Mouse (Mus musculus) brown adipose tissue, adult 24 weeks (tissue): ENCODE measurements around the gene Prr23a3. TPM values are rescaled to one million over a fixed set of nuclear protein-coding genes. Genes with fewer than 3 reads are reported as not detected.

ENCODE experiments used
- H3K27ac ChIP-seq: fragments of 200-500 bp; replicated peaks from 2 replicates; pipeline ENCODE4 v1.5.1; 2012; ENCODE audit warnings: low read depth, mild to moderate bottlenecking, low read length
- H3K4me1 ChIP-seq: fragments of 200-500 bp; 2 replicates; pipeline ENCODE4 v1.6.1; 2012; ENCODE audit warnings: low read length, mixed read lengths; ENCODE audit not compliant: control insufficient read depth, insufficient read depth, insufficient read length
- H3K4me3 ChIP-seq: fragments of 200-500 bp; 2 replicates; pipeline ENCODE4 v1.5.1; 2012; ENCODE audit warnings: low read depth, mild to moderate bottlenecking, low read length, moderate library complexity; ENCODE audit not compliant: insufficient read depth
- polyA plus RNA-seq: library from polyadenylated mRNA; stranded (reverse); fragments of >200 nt; gene quantifications from 2 replicates; pipeline ENCODE4 v1.2.4, GENCODE M21; 2012; ENCODE audit not compliant: missing spikeins, insufficient read depth, insufficient read length

Prr23a3 gene
- not detected in 2 replicates for polyA plus RNA-seq

DNA sequence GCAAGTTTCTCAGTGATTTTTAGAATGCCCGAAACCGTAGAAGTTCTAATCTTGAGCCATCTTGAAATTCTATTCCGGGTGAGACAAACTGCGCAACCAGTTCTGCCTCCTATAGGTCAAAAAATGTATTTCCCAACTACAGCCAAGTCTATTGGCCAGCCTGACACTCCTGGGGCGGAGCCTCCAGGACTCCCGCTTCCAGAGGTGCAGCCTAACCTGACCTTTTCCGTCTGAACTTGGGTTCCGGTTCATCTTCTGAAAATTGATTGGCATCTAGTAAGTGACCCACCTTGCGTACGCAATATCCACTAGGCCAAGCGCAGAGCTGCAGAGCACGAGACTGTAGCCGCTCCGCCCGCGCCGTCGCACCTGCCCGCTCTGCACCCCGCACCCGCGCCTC, at the start of gene Prr23a3:
Gene Prr23a3, plus strand, starts transcription at position 197 of the 400 bp plus-strand sequence.
- Histone ChIP-seq H3K27ac (no peak within 1 kb of the TSS), H3K4me1 (no peaks in the 10 kb centered on the region), H3K4me3 (no peak within 1 kb of the TSS)

DNA sequence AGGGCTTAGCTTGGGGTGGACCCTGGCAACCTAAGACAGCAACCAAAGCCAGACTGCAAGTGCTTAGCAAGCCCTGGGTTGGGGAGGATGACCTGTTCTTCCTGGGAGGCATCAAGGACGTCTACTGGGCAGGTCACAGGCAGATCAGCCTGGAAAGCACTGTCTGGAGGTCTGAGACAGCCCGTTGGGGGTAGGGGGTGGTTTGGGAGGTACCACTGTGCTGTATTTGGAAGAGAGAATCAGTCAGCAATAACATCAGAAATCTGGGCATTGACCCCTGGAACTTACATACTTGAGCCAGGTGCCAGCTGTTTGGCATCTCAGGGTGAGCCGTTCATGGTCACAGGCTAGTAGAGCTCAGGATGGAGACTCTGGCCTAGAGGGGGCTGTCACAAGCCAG, 48.5 kb upstream of the Prr23a3 start:
- Histone ChIP-seq H3K27ac (no peak overlapping the region), H3K4me1 (no peaks in the 10 kb centered on the region), H3K4me3 (no peak overlapping the region)

DNA sequence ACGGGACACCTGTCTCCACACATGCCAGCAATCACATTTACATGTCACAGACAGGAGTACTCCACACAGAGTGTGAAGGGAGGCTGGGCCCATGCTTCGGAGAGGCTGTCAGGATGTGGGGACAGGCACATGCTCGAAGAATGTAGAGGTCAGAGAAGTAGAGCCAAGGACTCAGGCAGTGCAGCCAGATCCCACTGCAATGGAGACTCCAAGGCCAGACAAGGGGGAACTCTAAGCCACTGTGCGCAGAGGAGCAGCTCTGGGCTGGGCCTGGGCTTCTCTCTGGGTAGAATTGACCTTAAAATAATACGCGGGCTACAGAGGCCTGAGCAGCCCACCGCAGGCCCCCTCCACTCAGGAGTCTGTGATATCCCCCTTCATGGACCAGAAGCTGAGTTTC, 47.0 kb upstream of the Prr23a3 start:
- Histone ChIP-seq H3K4me1 (no peaks in the 10 kb centered on the region), H3K27ac (no peak overlapping the region), H3K4me3 (no peak overlapping the region)

DNA sequence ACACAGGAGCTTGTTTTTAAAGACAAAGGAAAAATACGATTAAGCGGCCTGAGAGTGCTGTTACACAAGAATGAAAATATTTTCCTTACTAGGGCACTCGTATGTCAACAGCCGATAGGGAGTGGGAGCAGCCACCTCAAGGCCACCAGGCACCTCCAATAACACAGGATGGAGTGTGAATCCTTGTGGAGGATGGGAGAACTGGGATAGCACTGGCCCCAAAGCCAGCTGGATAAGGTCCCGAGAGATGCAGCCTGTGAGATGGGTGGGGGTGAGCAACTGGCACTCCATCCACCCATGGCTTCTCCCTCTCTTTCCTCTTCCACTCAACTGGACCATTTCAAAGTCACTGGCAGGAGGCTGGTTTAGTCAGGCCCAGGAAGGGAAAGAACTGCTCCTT, 45.6 kb upstream of the Prr23a3 start:
- Histone ChIP-seq H3K27ac (no peak overlapping the region), H3K4me3 (no peak overlapping the region), H3K4me1 (no peaks in the 10 kb centered on the region)

DNA sequence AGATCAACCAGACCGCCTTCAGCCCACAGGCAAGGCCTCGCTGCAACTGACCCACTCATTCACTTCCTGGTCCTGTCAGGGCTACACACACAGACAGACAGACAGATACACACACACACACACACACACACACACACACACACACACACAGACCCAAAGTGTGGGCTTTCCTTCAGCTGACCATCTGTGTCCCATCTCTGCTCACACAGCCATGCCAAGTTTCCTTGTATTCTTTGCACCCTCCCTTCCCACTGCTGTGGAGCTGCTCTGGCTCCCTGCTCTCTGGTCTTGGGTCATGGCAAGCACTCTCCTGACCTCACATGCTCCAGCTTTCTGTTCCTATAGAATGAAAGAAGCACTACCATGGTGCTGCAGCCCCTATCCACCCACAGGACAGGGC, 45.1 kb upstream of the Prr23a3 start:
- no peaks in the 10 kb centered on the region for H3K4me1 ChIP-seq
- no peak overlapping the region for H3K4me3 ChIP-seq
- no peak overlapping the region for H3K27ac ChIP-seq

DNA sequence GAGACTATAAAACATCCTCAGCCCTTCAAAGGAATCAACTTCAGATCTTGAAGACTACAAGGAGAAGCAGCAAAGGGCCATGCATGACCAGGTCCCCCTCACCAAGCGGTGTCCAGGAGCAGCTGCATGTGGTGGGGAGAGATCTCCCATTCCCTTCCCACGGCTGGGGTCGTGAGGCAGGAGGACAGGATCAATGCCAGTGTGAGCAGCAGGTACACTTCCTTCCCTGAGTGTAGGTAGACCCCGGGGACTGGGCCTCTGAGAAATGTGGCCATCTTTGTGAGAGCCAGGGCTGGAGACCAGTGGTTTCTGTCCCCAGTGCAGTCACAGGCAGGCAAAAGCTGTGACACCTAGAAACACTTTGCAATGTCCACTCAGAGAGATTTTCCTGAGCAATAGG, 44.1 kb upstream of the Prr23a3 start:
- Histone ChIP-seq H3K4me3 (no peak overlapping the region), H3K27ac (no peak overlapping the region), H3K4me1 (no peaks in the 10 kb centered on the region)

DNA sequence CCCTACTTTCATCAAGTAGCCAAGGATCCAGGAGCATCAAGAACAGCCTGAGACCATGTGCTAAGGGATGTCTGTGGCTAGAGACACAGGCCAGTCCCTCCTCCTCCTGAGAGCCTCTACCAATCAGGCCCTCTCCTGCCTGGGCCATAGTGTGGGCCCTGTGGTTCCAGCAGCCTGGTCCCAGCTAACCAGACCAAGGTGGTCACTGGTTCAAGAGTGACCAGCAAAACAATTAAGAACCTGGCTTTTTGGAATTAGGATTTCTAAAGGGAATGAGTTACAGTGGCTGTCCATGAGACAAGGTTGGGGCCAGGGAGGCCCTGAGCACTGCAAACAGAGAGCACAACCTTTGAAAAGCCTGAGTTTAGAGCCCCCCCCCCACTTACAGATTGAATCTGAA, 43.5 kb upstream of the Prr23a3 start:
- Histone ChIP-seq H3K4me1 (no peaks in the 10 kb centered on the region), H3K27ac (no peak overlapping the region), H3K4me3 (no peak overlapping the region)

DNA sequence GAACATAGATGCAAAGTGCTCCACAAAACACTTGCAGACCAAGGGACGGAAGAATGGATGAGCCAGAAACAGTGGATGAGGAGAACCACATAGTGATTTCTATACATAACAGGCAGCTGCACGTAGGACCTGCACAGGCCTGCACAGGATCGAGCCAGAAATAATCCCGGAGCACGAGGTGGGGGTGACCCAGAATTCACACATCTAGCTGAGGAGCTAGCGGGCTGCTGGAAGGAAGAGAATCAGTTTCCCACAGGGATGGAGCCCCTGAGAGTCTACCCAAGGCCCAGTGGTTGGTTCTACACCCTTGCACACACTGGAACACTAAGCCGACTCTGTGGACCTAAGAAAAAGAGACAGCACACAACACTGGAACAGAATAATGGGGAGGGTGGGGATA, 40.8 kb upstream of the Prr23a3 start:
- Histone ChIP-seq H3K4me1 (no peaks in the 10 kb centered on the region), H3K4me3 (no peak overlapping the region), H3K27ac (no peak overlapping the region)

DNA sequence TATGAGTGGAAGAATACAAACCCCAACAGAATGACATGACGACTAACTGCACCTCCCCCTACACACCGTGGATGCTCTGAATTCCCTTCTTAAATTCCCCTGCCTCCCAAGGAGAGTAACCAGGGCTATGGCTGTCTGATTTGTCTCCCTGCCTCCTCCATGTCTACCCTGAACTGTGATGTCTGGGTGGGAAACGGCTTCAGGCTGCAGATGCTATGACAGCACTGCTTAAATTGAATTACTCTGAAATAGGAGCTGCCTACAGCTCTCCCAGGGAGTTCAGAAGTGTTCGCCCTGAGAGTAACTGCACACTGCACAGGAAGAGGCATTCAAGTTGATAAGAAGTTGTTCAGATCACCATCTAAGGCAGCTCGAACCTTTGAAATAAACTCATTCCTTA, 35.1 kb upstream of the Prr23a3 start:
- H3K27ac ChIP-seq: no peak overlapping the region
- no peak overlapping the region for H3K4me3 ChIP-seq
- no peaks in the 10 kb centered on the region for H3K4me1 ChIP-seq

DNA sequence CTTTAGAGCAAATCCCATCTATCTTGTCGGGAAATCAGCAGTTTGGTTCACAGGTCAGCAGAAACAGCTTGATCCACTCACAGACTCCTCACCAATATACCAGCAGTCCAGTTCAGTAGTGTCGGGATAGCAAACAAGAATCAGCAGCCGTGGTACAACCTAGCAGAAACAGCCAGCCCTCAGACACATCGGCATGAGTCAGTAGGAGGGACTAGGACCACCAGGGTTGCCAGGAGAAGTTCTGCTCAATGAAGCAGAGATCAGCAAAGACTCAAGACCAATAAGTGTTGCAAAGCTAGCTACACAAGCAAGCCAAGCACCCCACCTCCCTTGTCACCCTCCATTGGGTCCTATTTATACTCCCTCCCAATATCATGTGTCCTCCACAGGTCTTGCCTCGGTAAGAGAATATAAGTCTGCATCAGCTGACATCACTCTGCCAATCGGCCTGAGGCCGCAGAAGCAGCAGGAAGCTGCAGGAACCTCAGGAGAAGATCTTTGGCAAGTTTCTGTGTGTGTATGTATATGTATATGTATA, 27.0 kb upstream of the Prr23a3 start:
- Histone ChIP-seq H3K27ac (no peak overlapping the region), H3K4me1 (no peaks in the 10 kb centered on the region)

DNA sequence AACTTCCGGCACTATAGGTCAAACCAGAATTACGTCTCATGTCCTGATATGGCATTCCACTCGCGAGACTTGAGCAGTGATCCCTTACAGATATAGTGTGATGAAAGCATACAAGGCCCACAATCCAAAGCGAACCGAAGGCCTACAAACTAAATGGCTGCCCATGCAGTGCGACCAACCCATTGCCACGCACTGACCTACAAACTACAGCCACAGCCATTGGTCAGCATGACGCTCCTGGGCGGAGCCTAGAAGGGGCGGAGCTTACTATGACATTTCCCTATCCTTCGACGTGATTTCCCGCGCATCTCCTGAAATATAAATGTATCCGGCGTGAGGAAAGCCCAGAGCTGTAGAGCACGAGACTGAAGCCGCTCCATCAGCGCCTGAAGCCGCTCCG, 22.4 kb upstream of the Prr23a3 start, which contains the start of gene Prr23a1:
Gene Prr23a1, plus strand, starts transcription at position 387 of the 400 bp plus-strand sequence.
- no peak within 1 kb of the TSS for H3K27ac ChIP-seq
- H3K4me3 ChIP-seq: no peak within 1 kb of the TSS
- no peaks in the 10 kb centered on the region for H3K4me1 ChIP-seq

More for the DNA sequence above, 27.0 kb upstream of the Prr23a3 start:
- H3K4me3 ChIP-seq: no peak overlapping the region

DNA sequence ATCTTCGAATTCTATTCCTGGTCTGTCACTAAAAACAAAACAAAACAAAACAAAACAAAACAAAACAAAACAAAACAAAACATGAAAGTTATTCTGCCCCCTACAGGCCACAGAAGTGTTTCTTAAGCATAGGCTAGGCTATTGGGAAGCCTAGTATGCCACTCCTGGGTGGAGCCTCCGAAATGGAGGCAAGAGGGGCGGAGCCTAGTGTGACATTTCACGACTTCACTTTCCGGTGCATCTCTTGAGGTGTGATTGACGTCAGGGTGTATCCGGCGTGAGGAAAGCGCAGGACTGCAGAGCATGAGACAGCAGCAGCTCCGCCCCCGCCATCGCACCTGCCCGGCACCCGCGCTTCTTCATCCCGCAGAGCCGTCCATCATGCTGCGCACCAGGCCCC, 8.4 kb upstream of the Prr23a3 start, which contains the start of gene Prr23a2:
Gene Prr23a2, plus strand, starts transcription at position 285 of the 400 bp plus-strand sequence.
- no peak within 1 kb of the TSS for H3K4me3 ChIP-seq
- no peak within 1 kb of the TSS for H3K27ac ChIP-seq
- no peaks in the 10 kb centered on the region for H3K4me1 ChIP-seq

DNA sequence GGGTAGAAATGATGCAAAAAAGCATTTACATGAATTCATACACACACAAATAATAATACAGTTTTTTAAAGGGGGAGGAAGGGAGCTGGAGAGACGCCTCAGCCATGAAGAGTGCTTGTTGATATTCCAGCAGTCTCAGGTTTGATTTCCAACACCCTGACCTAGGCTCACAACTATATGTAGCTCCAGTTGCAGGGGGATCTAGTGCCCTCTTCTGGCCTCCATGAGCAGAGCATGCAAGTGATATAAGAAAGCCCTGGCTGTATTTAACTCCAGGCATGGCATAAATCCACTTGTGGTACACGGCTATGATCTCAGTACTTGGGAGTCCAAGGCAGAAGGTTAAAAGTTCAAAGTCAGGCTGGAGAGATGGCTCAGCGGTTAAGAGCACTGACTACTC, 1.1 kb upstream of the Prr23a3 start:
- Histone ChIP-seq H3K4me1 (no peaks in the 10 kb centered on the region), H3K4me3 (no peak overlapping the region), H3K27ac (no peak overlapping the region)

DNA sequence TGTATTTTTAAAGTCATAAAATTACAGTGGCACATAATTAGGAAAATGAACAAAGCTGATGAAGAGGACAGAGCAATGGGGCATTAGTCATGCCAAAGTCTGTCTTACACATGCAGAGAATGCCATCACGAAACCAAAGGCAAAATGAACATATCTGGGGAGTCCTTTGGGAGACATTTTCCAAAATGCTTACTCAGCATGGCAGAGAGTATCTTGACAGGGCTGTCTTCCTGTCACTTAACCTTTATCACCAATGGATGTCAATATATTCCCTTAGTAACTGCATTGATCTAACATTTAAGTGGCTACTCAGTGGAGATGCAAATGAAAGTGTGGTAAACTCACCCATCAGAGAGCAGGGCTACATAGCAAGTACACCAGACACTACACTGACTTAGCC, 36.9 kb downstream of the Prr23a3 start:
- no peak overlapping the region for H3K4me3 ChIP-seq
- H3K4me1 ChIP-seq: no peaks in the 10 kb centered on the region
- H3K27ac ChIP-seq: no peak overlapping the region

DNA sequence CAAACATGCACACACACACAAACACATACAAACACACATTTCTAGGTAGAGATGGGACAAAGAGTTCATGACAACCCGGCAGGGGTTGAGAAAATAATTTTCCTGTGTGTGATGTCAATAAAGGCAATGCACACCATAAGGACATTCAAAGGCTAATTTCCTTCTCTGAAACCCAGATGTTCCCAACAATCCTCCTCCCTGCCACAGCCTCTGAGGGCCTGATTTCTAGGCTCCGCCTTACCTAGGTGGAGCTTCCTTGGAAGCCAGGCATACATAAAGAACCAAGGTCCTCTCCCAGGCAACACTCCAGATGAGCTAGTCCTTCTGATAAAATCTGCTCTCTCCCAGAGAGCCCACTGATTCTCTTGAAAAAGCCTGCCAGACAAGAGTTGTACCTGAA, 38.3 kb downstream of the Prr23a3 start, which contains the start of gene 7420426K07Rik:
Gene 7420426K07Rik, plus strand, starts transcription at position 301 of the 400 bp plus-strand sequence.
- no peak within 1 kb of the TSS for H3K27ac ChIP-seq
- no peak within 1 kb of the TSS for H3K4me3 ChIP-seq
- no peaks in the 10 kb centered on the region for H3K4me1 ChIP-seq
